Mouse (Mus musculus): Measurements from ENCODE around the gene Cit. TPM values are rescaled to one million over a fixed set of nuclear protein-coding genes. Genes with fewer than 3 reads are reported as not detected.

Cit gene
- total and polyA plus RNA-seq, 3 experiments = 0.73 to 0.97 (median 0.74) TPM

DNA sequence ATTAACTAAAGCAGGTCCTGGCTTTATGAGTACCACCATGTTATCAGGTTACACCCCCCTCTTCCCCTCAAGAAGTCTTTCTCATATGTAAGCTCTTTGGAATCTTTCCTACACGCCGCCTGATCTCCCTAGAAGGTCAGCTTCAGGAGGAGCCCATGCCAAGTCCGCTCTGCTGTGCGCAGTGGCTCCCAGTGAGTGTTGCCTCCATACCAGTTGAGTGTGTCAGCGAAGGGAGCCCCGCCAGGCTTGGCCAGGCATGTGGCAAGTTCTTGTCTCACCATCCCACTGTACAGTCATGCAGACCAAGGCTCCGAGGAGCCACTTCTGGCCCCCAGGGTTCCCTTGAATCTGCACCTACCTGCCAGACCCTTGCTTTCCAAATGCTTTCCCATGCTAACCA lies 79.9 kb downstream of the Cit start:
- no peaks in the 10 kb centered on the region for H3K36me3 ChIP-seq (ENCODE audit: control insufficient read depth, insufficient read depth, low read length)
- no peak overlapping the region for H3K9ac ChIP-seq (ENCODE audit: low read depth, low read length)
- intact Hi-C loops (cut with DNase I) = no loop called here
- H3K4me3 ChIP-seq = no peak overlapping the region
- H3K4me1 ChIP-seq (ENCODE audit: control insufficient read depth, insufficient read depth, low read length) = no peaks in the 10 kb centered on the region
- no peak for DNase-seq
- TF ChIP-seq CTCF (IDR thresholded peaks at IDR 0.05) (no peak), EP300 (IDR thresholded peaks at IDR 0.05; ENCODE audit: insufficient read depth, low read depth, low read length) (no peak), POLR2A (IDR thresholded peaks at IDR 0.05; ENCODE audit: insufficient read depth, low read depth, low read length) (no peak)
- H3K27ac ChIP-seq = no peak overlapping the region
- H3K27me3 ChIP-seq (ENCODE audit: control insufficient read depth, insufficient read depth, low read length) = no peaks in the 10 kb centered on the region
- WGBS = 90% methylated on average over 7 of the region's 7 CpGs
- H3K79me2 ChIP-seq (replicated peaks; ENCODE audit: control insufficient read depth, insufficient read depth, low read length) = no peaks in the 10 kb centered on the region

DNA sequence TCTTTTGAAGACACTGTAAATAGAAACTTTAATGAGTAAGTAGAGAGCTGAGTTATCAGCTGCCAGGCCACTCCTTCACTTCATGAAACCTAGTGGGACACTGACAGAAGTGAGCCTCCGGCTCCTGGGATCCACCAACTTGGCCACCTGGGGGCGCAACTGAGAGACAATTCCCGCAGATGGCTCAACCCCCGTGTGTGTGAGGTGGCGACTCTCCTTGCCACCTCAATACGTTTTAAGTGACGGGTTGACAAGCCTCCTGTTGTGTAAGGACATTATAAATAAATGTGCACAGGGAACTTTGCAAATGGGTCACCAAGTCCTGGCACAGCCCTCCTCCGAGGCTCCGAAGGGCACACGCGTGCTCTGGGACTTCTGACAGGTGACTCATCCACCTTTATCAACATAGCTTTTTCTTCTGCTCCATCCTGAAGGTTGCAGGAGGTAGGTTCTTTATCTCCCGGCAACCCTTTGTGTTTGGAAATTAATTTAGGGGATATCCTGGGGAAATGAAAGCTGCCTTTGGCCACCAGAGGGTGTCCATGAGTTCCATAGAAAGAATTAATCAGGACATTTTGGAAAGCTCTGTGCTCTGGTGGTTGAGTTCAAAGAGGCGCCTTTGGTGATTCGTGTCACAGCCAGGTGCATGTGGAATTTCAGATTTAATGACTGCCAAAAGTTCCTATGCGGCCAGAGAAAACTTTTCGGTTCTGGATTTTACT lies 83.9 kb downstream of the Cit start:
- TF ChIP-seq EP300 (IDR thresholded peaks at IDR 0.05; ENCODE audit: insufficient read depth, low read depth, low read length) (no peak), POLR2A (IDR thresholded peaks at IDR 0.05; ENCODE audit: insufficient read depth, low read depth, low read length) (no peak), CTCF (IDR thresholded peaks at IDR 0.05) (peak; percentile 47)

DNA sequence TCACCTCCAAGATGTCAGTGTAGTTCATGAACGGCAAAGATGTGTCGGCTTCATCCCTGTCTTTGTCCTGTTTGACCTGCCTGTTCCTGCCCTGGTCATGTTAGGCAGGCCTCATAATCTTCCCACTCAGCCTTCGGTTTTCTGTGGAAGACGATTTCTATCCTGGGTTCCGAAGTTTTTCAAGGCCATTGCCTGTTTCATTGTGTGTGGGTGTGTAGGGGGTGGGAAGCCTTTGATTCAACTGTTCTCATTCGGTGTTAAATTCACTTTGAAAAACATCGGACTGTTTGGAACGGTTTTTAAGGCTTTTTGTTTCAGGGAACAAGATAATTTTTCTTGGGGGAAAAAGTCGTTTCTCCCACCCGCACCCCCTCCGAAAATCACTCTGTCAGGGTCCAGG lies 87.2 kb downstream of the Cit start:
- Histone ChIP-seq H3K36me3 (ENCODE audit: control insufficient read depth, insufficient read depth, low read length) (no peaks in the 10 kb centered on the region), H3K27ac (no peak overlapping the region), H3K79me2 (replicated peaks; ENCODE audit: control insufficient read depth, insufficient read depth, low read length) (no peaks in the 10 kb centered on the region), H3K27me3 (ENCODE audit: control insufficient read depth, insufficient read depth, low read length) (no peaks in the 10 kb centered on the region), H3K4me3 (no peak overlapping the region), H3K4me1 (ENCODE audit: control insufficient read depth, insufficient read depth, low read length) (no peaks in the 10 kb centered on the region), H3K9ac (ENCODE audit: low read depth, low read length) (no peak overlapping the region)
- TF ChIP-seq CTCF (IDR thresholded peaks at IDR 0.05) = no peak
- no peak for TF ChIP-seq EP300 (IDR thresholded peaks at IDR 0.05; ENCODE audit: insufficient read depth, low read depth, low read length)
- TF ChIP-seq POLR2A (IDR thresholded peaks at IDR 0.05; ENCODE audit: insufficient read depth, low read depth, low read length) = no peak
- intact Hi-C loops (cut with DNase I) = no loop called here
- no peak for DNase-seq
- WGBS = 95% methylated on average over 11 of the region's 11 CpGs

More for the DNA sequence above, 83.9 kb downstream of the Cit start:
- H3K27me3 ChIP-seq (ENCODE audit: control insufficient read depth, insufficient read depth, low read length) = no peaks in the 10 kb centered on the region
- H3K27ac ChIP-seq = no peak overlapping the region
- intact Hi-C loops (cut with DNase I) = no loop called here
- 86% methylated on average over 16 of the region's 16 CpGs for WGBS
- H3K36me3 ChIP-seq (ENCODE audit: control insufficient read depth, insufficient read depth, low read length) = no peaks in the 10 kb centered on the region
- no peak overlapping the region for H3K9ac ChIP-seq (ENCODE audit: low read depth, low read length)
- no peaks in the 10 kb centered on the region for H3K4me1 ChIP-seq (ENCODE audit: control insufficient read depth, insufficient read depth, low read length)
- no peak for DNase-seq
- no peaks in the 10 kb centered on the region for H3K79me2 ChIP-seq (replicated peaks; ENCODE audit: control insufficient read depth, insufficient read depth, low read length)
- H3K4me3 ChIP-seq = no peak overlapping the region

DNA sequence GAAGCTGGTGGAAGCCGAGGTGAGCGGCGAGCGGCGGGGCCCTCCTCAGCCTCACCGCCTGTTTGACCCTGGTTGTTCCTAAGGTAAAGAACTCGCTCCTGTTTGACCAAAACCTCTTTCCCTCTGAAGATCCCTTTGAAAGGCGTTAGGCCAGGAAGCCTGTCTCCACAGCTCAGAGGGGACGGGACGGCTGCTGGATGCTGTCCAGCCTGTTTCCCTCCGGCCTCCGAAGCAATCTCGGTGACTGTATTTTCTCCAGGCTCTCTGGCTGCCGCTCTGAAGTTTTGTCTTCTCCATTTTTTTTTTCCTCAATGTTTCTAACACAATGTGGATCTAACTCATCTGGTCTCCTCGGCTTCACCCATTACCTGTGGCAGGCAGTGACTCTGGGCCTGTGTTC lies 91.8 kb downstream of the Cit start:
- Histone ChIP-seq H3K27ac (no peak overlapping the region), H3K79me2 (replicated peaks; ENCODE audit: control insufficient read depth, insufficient read depth, low read length) (no peaks in the 10 kb centered on the region), H3K36me3 (ENCODE audit: control insufficient read depth, insufficient read depth, low read length) (no peaks in the 10 kb centered on the region), H3K4me1 (ENCODE audit: control insufficient read depth, insufficient read depth, low read length) (no peaks in the 10 kb centered on the region), H3K27me3 (ENCODE audit: control insufficient read depth, insufficient read depth, low read length) (no peaks in the 10 kb centered on the region), H3K9ac (ENCODE audit: low read depth, low read length) (no peak overlapping the region), H3K4me3 (no peak overlapping the region)
- TF ChIP-seq POLR2A (IDR thresholded peaks at IDR 0.05; ENCODE audit: insufficient read depth, low read depth, low read length) (no peak), CTCF (IDR thresholded peaks at IDR 0.05) (no peak), EP300 (IDR thresholded peaks at IDR 0.05; ENCODE audit: insufficient read depth, low read depth, low read length) (no peak)
- no peak for DNase-seq
- intact Hi-C loops (cut with DNase I) = no loop called here
- 74% methylated on average over 15 of the region's 15 CpGs for WGBS

DNA sequence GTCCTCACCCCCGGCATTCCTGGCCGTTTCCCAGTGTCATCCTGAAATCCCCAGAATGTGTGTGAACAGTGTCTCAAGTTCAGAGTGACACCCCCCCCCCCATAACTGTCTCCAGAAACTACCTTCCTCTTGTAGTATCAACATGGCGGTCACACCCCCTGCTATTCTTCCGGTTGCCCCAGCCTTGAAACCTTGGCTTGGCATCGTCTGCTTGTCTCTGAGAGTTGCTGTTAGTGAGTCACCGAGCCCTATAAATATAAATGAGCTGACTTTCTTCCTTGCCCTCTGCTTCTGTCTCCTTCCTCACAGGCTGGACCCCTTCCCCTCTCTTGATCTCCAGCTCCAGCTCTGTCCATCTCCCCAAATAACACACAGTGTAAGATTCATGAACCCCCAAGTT lies 92.5 kb downstream of the Cit start:
- intact Hi-C loops (cut with DNase I) = no loop called here
- H3K79me2 ChIP-seq (replicated peaks; ENCODE audit: control insufficient read depth, insufficient read depth, low read length) = no peaks in the 10 kb centered on the region
- 90% methylated on average over 6 of the region's 6 CpGs for WGBS
- no peak overlapping the region for H3K9ac ChIP-seq (ENCODE audit: low read depth, low read length)
- H3K36me3 ChIP-seq (ENCODE audit: control insufficient read depth, insufficient read depth, low read length) = no peaks in the 10 kb centered on the region
- H3K27me3 ChIP-seq (ENCODE audit: control insufficient read depth, insufficient read depth, low read length) = no peaks in the 10 kb centered on the region
- DNase-seq = no peak
- H3K4me3 ChIP-seq = no peak overlapping the region
- no peak overlapping the region for H3K27ac ChIP-seq
- TF ChIP-seq POLR2A (IDR thresholded peaks at IDR 0.05; ENCODE audit: insufficient read depth, low read depth, low read length) (no peak), EP300 (IDR thresholded peaks at IDR 0.05; ENCODE audit: insufficient read depth, low read depth, low read length) (no peak), CTCF (IDR thresholded peaks at IDR 0.05) (no peak)
- H3K4me1 ChIP-seq (ENCODE audit: control insufficient read depth, insufficient read depth, low read length) = no peaks in the 10 kb centered on the region

DNA sequence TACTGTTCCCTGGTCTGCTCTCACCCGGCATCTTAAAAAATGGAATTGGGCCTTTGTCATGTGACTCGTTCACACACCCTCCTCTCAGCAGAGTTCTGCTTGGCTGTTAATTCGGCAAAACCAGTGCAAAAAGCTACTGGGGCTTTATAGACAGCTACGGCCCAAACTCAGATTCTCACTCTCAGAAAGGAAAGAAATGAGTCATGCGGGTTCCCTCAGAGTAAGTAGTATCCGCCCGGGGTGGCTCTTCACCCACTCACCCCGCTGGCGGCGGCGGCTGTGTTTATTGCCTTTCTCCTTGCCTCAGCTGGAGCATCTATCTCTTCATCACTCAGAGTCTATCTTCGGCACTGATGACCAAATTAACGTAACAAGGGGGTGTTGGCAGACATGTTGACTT lies 93.9 kb downstream of the Cit start:
- Histone ChIP-seq H3K4me1 (ENCODE audit: control insufficient read depth, insufficient read depth, low read length) (no peaks in the 10 kb centered on the region), H3K36me3 (ENCODE audit: control insufficient read depth, insufficient read depth, low read length) (no peaks in the 10 kb centered on the region), H3K4me3 (no peak overlapping the region), H3K79me2 (replicated peaks; ENCODE audit: control insufficient read depth, insufficient read depth, low read length) (no peaks in the 10 kb centered on the region), H3K27me3 (ENCODE audit: control insufficient read depth, insufficient read depth, low read length) (no peaks in the 10 kb centered on the region), H3K9ac (ENCODE audit: low read depth, low read length) (no peak overlapping the region), H3K27ac (no peak overlapping the region)
- no peak for DNase-seq
- TF ChIP-seq EP300 (IDR thresholded peaks at IDR 0.05; ENCODE audit: insufficient read depth, low read depth, low read length) (no peak), POLR2A (IDR thresholded peaks at IDR 0.05; ENCODE audit: insufficient read depth, low read depth, low read length) (no peak), CTCF (IDR thresholded peaks at IDR 0.05) (no peak)
- intact Hi-C loops (cut with DNase I) = no loop called here
- 93% methylated on average over 13 of the region's 13 CpGs for WGBS

Measured in heart, adult 2 months (tissue).